Mouse (Mus musculus): ENCODE measurements at regions not wholly inside any gene's neighbourhood (a gene's known extent, or its start where the extent isn't known, plus 50 kb on each side); places are given as distances from the start of the nearest gene placed in this dataset.

DNA sequence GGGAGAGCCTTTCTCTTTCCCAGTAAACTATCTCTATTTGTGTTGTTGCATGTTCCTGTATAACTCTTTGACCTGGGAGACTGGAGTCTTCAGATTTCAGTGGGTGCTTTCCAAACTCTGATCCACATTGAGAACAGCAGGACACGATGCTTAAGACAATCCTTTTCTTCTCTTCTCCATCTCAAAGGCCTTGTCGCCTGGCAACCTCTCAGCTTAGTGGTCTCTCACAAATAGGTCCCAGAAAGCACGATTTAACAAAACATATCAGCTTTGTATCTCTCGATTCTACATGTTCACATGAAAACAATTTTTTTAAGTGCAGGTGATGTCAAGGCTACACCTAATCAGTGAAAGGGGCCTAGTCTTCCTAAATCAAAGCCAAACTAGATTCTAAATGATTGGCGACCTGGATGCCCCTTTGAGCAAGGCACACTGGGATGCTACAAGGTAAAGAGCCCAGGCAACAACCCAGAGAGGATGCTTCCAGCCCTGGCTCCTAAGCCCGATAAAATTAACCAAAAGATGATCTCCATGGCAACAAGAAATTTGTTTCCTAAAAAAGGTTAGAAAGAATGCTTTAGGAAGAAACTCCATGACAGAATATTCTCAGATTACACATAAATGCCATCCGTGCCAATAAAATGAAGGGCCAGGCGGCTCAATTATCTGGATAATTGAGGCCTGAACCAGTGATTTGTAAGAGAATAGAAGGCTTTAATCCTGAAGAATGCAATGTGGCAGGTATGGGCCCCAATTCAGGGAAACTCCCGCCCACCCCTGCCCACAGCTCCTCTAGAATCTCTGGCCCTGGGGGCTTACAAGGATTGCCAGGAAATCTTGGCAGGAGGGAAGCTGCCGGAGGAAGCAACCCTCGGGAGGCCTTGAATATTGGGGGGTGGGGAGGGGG is 157.8 kb downstream of the Mycn start:
- no peak for ATAC-seq (replicated peaks; ENCODE audit: low FRiP score)
- WGBS = 49% methylated on average over 11 of the region's 11 CpGs
- Histone ChIP-seq H3K27ac (no peak overlapping the region), H3K4me1 (peaks cover 17% of the 10 kb centered on the region), H3K9ac (no peak overlapping the region), H3K36me3 (no peaks in the 10 kb centered on the region), H3K27me3 (0 out of 2 replicates have a peak, but pooled peaks cover 2% of the 10 kb centered on the region), H3K9me3 (replicated peaks) (no peaks in the 10 kb centered on the region), H3K4me2 (no peak overlapping the region), H3K4me3 (replicated peaks) (no peak overlapping the region)

DNA sequence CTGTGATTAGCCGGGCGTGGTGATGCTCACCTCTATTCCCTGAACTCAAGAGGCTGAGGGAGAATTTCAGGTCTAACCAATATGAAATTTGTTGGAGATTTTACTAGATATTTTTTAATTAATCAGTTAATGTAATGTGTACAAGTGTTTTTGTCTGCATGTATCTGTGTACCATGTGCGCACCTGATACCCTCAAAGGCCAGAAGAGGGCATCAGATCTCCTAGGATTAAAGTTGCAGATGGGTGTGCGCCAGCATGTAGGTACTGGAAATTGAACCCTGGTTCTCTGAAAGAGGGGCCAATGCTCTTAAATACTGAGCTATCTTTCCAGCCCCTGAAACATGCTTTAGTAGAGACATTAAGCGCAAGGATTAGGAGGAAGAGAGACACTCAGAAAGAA is 160.2 kb downstream of the Mycn start:
- 97% methylated on average over 5 of the region's 5 CpGs for WGBS
- H3K9ac ChIP-seq = no peak overlapping the region
- H3K4me2 ChIP-seq = no peak overlapping the region
- H3K27me3 ChIP-seq = no peaks in the 10 kb centered on the region
- no peaks in the 10 kb centered on the region for H3K4me1 ChIP-seq
- no peaks in the 10 kb centered on the region for H3K9me3 ChIP-seq (replicated peaks)
- H3K27ac ChIP-seq = no peak overlapping the region
- no peak for ATAC-seq (replicated peaks; ENCODE audit: low FRiP score)
- no peak overlapping the region for H3K4me3 ChIP-seq (replicated peaks)
- no peaks in the 10 kb centered on the region for H3K36me3 ChIP-seq

DNA sequence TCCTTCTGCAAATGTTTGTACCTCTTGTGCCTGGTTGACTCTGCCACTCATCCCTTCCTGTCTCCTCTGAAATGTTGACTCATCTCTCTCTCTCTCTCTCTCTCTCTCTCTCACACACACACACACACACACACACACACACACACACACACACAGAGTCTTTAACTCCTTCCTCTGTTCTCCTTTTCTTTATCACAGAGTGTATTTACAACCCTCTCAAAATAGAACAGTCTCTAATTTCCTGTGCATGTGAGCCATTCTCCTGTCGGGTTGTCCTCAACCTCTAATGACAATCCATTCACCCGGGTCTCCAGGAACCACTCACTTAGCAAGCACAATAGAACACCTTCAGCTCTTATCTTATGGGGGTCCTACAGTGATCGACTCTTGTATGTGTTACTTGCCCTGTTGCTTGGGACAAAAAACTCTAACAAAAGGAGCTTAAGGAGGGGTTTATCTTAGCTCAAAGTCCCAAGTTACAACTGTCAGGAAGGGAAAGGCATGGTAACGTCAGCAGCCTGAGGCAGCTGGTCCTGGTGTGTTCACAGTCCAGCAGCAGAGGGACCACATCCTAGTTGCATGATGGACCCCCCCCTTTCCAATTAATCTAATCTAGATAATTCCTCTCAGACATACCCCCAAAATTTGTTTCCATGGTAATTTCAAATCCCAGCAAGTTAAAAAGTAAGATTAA is 163.0 kb downstream of the Mycn start:
- WGBS = 45% methylated on average over 4 of the region's 4 CpGs

DNA sequence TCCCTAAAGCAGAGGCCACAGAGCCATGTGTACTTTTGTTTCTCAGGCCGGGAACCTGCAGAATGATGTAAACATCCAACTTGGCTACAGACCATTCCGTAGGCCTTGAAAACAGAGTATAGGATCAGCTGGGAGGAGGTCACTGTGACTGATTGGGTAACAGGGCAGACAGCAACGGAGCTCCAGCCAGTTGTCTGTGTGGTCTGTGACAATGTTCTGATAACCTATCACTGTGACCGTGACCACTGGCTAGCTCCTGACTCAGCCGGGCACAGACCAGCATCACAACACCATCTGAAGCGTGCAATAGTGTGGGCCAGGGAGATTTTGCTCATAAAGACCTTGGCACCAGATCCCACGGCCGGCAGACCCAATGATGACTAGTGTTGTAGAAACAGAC is 164.3 kb downstream of the Mycn start:
- no peak overlapping the region for H3K9ac ChIP-seq
- ATAC-seq (replicated peaks; ENCODE audit: low FRiP score) = no peak
- no peak overlapping the region for H3K27ac ChIP-seq
- H3K36me3 ChIP-seq = no peaks in the 10 kb centered on the region
- no peak overlapping the region for H3K4me2 ChIP-seq
- H3K4me3 ChIP-seq (replicated peaks) = no peak overlapping the region
- 76% methylated on average over 8 of the region's 8 CpGs for WGBS
- no peaks in the 10 kb centered on the region for H3K9me3 ChIP-seq (replicated peaks)
- no peaks in the 10 kb centered on the region for H3K4me1 ChIP-seq
- H3K27me3 ChIP-seq = no peaks in the 10 kb centered on the region

More for the DNA sequence above, 163.0 kb downstream of the Mycn start:
- Histone ChIP-seq H3K4me1 (no peaks in the 10 kb centered on the region), H3K9ac (no peak overlapping the region), H3K27me3 (no peaks in the 10 kb centered on the region), H3K36me3 (no peaks in the 10 kb centered on the region), H3K4me2 (no peak overlapping the region), H3K4me3 (replicated peaks) (no peak overlapping the region), H3K9me3 (replicated peaks) (no peaks in the 10 kb centered on the region), H3K27ac (no peak overlapping the region)
- no peak for ATAC-seq (replicated peaks; ENCODE audit: low FRiP score)

DNA sequence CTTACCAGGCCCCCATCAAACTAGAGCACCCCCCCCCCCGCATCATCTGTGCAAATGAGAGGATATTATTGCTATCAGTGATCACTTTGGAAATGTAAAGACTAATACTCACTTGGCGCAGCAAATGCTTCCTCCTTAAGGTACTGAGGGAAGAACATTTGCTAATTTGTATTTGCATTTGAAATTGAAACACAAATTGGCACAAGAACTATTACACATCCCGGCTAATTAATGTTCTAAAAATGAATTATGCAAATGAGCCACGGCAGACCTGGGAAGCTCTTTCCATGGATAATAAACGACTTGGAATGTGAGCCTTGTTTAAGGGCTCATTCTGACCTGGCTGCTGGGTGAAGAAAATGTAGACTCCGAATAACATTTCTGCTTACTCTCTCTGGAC is 164.9 kb downstream of the Mycn start:
- H3K9me3 ChIP-seq (replicated peaks) = no peaks in the 10 kb centered on the region
- no peaks in the 10 kb centered on the region for H3K27me3 ChIP-seq
- no peak overlapping the region for H3K4me3 ChIP-seq (replicated peaks)
- H3K9ac ChIP-seq = no peak overlapping the region
- no peak overlapping the region for H3K27ac ChIP-seq
- no peak overlapping the region for H3K4me2 ChIP-seq
- ATAC-seq (replicated peaks; ENCODE audit: low FRiP score) = no peak
- no peaks in the 10 kb centered on the region for H3K36me3 ChIP-seq
- 64% methylated on average over 6 of the region's 6 CpGs for WGBS
- no peaks in the 10 kb centered on the region for H3K4me1 ChIP-seq

DNA sequence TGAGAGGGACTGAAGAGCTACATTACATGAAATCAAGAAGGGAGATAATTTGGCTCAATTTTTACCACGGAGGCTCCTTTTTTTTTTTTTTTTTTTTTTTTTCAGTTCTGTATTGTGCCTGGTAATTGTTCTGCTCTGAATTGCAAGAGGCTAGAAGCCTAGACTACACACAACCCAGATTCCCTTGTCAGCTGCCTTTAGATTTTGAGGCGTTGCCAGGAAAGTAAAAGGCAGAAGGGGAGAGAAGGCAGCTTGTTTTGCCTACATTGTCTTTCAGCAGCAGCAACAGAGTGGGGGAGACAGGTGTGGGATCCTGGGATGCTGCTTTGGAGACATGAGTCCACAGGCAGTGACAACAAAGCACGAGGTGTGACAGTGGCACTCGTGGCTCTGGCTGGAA is 170.7 kb downstream of the Mycn start:
- H3K4me2 ChIP-seq = no peak overlapping the region
- WGBS = 72% methylated on average over 4 of the region's 4 CpGs
- H3K9me3 ChIP-seq (replicated peaks) = no peaks in the 10 kb centered on the region
- no peak for ATAC-seq (replicated peaks; ENCODE audit: low FRiP score)
- H3K4me1 ChIP-seq = peaks cover 11% of the 10 kb centered on the region
- no peaks in the 10 kb centered on the region for H3K36me3 ChIP-seq
- no peaks in the 10 kb centered on the region for H3K27me3 ChIP-seq
- no peak overlapping the region for H3K9ac ChIP-seq
- H3K4me3 ChIP-seq (replicated peaks) = no peak overlapping the region
- H3K27ac ChIP-seq = no peak overlapping the region

DNA sequence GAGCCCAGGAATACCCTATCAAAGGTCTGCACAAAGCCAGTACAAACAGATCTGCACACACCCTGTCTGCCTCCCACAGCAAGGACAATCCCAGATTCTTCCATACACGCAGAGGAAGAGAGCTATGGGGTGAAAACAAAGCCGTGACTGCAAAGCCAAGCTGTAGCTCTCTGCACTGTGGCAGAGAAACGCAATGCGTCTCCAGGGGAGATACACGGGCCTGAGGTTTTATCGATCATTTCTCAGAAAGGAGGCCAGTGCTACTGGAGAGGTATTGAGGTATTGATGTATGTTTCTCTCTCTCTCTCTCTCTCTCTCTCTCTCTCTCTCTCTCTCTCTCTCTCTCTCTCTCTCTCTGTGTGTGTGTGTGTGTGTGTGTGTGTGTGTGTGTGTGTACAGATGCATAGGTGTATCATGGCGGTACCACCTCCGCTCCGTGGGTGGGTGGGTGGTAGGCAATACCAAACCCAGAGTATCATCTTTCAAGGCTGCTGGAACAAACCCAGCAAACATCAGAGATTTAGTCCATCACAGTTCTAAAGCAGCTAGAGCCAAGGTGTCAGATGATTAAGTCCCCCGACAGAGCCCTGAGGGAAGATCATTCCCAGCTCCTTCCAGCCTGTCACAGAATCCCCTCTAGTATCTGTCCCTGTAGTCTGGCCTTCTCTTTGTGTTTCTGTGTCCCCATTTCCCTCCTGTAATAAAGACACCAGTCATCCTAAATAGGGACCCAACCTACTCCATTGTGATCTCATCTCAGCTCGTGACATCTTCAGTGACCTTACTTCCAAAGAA is 175.0 kb downstream of the Mycn start:
- no peak overlapping the region for H3K4me3 ChIP-seq (replicated peaks)
- WGBS = 49% methylated on average over 11 of the region's 11 CpGs
- H3K27me3 ChIP-seq = no peaks in the 10 kb centered on the region
- H3K36me3 ChIP-seq = no peaks in the 10 kb centered on the region
- H3K9ac ChIP-seq = no peak overlapping the region
- no peak overlapping the region for H3K4me2 ChIP-seq
- H3K4me1 ChIP-seq = peaks cover 26% of the 10 kb centered on the region
- no peak overlapping the region for H3K27ac ChIP-seq
- ATAC-seq (replicated peaks; ENCODE audit: low FRiP score) = no peak
- no peaks in the 10 kb centered on the region for H3K9me3 ChIP-seq (replicated peaks)

DNA sequence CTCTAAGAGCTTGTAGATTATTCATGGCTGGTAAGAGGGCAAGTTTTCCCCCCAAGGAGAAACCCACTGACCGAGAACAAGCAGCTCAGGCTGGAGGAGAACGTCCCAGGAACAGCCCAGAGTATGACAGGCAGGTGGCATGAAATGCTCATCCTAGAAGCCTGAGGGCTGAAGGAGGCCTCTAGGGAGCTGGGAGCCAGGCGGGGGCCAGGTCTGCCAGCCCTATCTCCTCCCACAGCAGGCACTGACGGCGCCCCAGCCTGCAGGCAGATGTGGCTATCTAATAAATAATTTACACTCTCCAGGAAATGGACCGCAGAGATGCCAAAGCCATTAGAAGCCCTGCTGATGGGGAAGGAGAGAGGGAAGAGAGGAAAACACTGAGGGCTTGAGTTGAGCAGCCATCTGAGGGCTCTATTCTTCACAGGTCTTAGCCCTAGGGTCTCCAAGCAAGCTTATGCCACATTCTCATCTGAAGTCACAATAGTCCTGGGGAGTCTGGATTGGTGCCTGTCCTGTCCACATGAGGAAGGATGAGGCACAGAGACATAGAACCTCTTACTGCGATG is 176.1 kb downstream of the Mycn start:
- WGBS = 39% methylated on average over 7 of the region's 7 CpGs
- no peak overlapping the region for H3K27ac ChIP-seq
- no peaks in the 10 kb centered on the region for H3K36me3 ChIP-seq
- H3K9ac ChIP-seq = no peak overlapping the region
- H3K9me3 ChIP-seq (replicated peaks) = no peaks in the 10 kb centered on the region; the same call in 1 of the 2 replicates
- no peaks in the 10 kb centered on the region for H3K27me3 ChIP-seq
- H3K4me1 ChIP-seq = peaks cover 26% of the 10 kb centered on the region
- peak; percentile 56; the same call in 1 of the 2 replicates for ATAC-seq (replicated peaks; ENCODE audit: low FRiP score)
- no peak overlapping the region for H3K4me3 ChIP-seq (replicated peaks)
- H3K4me2 ChIP-seq = no peak overlapping the region

DNA sequence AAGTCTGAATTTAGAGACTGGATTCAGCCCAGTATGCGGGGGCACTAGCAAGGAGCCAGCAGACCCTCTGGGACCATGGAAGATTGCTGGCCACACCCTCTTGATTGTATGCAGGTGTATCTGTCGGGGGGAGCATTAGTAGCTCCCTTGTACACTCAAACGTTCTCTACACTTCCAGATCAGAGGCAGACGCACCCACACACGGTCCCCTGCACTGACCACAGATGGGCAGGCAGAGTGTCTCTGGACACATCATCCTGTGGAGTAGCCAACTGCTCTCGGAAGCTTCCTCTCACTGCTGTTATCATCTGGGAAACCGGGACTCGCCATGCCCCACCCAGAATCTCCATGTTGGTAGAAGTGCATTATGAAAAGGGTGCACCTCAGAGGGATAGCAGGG is 176.7 kb downstream of the Mycn start:
- 57% methylated on average over 8 of the region's 8 CpGs for WGBS

DNA sequence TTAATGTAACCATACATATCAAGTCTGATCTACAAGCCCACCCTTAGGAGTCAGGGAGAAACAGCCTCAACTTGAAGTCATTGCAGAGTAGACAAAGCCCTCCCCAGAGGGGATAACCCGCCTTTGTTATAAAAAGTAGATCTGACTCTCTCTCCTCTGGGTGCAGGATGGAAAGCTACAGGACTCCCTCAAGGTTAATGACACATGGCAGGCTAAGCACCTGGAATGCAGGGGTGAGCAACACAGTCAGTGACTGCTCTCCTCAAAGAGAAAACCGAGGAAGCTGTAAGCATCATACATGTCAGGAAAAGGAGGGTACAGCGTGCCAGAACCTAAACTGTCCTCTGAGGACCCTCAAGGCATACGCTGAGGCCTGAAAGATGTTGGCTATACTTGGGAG is 177.1 kb downstream of the Mycn start:
- peaks cover 26% of the 10 kb centered on the region for H3K4me1 ChIP-seq
- H3K4me2 ChIP-seq = no peak overlapping the region
- no peak overlapping the region for H3K4me3 ChIP-seq (replicated peaks)
- no peaks in the 10 kb centered on the region; the same call in 1 of the 2 replicates for H3K9me3 ChIP-seq (replicated peaks)
- 51% methylated on average over 4 of the region's 4 CpGs for WGBS
- no peak overlapping the region for H3K9ac ChIP-seq
- no peaks in the 10 kb centered on the region for H3K27me3 ChIP-seq
- no peaks in the 10 kb centered on the region for H3K36me3 ChIP-seq
- H3K27ac ChIP-seq = peak overlapping the region; percentile 32; the same call in 1 of the 2 replicates
- ATAC-seq (replicated peaks; ENCODE audit: low FRiP score) = peak; percentile 70

More for the DNA sequence above, 176.7 kb downstream of the Mycn start:
- peak; percentile 22; the same call in 1 of the 2 replicates for ATAC-seq (replicated peaks; ENCODE audit: low FRiP score)
- Histone ChIP-seq H3K9ac (no peak overlapping the region), H3K27ac (peak overlapping the region; percentile 32; the same call in 1 of the 2 replicates), H3K9me3 (replicated peaks) (no peaks in the 10 kb centered on the region; the same call in 1 of the 2 replicates), H3K4me3 (replicated peaks) (no peak overlapping the region), H3K36me3 (no peaks in the 10 kb centered on the region), H3K4me2 (no peak overlapping the region), H3K27me3 (no peaks in the 10 kb centered on the region), H3K4me1 (peaks cover 26% of the 10 kb centered on the region)

DNA sequence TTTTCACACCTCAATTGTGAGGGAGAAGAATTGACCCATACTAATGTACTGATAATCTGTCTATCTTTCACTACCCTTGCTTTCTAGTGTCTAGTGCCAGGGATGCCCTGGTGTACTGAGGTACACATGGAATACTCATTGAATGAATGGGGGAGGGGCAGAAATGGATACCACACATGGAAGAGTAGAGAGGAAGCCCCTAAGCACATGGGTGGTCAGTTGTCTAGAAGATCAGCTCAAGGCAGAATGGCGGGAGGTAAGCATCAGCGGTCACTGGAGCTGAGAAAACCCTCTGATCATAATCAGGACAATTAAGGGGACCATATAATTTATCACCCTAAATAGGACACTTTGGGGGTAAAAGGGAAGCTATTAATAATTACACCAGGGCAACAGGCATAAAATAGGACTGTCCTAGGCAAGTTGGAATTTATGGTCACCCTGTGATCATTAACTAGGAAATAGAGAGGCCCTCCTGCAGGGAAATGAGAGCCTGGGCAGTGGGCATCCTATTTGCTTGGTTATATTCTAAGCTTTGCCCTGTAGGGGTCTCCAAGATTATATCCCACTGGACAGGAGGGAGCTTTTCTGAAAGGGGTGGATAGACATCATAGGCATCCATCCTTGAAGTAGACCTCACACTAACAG is 185.3 kb downstream of the Mycn start:
- H3K27me3 ChIP-seq = 0 out of 2 replicates have a peak, but pooled peaks cover 7% of the 10 kb centered on the region
- H3K9ac ChIP-seq = no peak overlapping the region
- H3K36me3 ChIP-seq = no peaks in the 10 kb centered on the region
- H3K27ac ChIP-seq = peak overlapping the region; percentile 27; the same call in 1 of the 2 replicates
- H3K4me1 ChIP-seq = peaks cover 8% of the 10 kb centered on the region
- H3K4me2 ChIP-seq = no peak overlapping the region
- H3K4me3 ChIP-seq (replicated peaks) = no peak overlapping the region
- no peaks in the 10 kb centered on the region; the same call in 1 of the 2 replicates for H3K9me3 ChIP-seq (replicated peaks)
- peak; percentile 94 for ATAC-seq (replicated peaks; ENCODE audit: low FRiP score)
- WGBS = 20% methylated on average over 2 of the region's 2 CpGs

Measured in kidney, embryonic 15.5 days (tissue).